Mouse (Mus musculus): ENCODE data around the gene Gpr87. TPM values are rescaled to one million over a fixed set of nuclear protein-coding genes. Genes with fewer than 3 reads are reported as not detected.
"Not testable (repeated sequence)": the region's sequence is repeated elsewhere in the genome, so short reads cannot be mapped to it uniquely, and the experiment has no call there.

Gpr87 gene
- total RNA-seq, 2 experiments from 2014 or later = not detected

- intact Hi-C loops (cut with DNase I) = no loop called here
- DNase-seq = no peak
Observed at GRCm38 (mm10) chr3:59141507-59142305, 53.2 kb downstream of the Gpr87 start.

GRCm38 (mm10) chr3:59140941-59141340 is 54.0 kb downstream of the Gpr87 start:
- intact Hi-C loops (cut with DNase I) = not testable (repeated sequence)

GRCm38 (mm10) chr3:59140115-59140514 is 54.8 kb downstream of the Gpr87 start:
- intact Hi-C loops (cut with DNase I) = no loop called here

More at GRCm38 (mm10) chr3:59140941-59141340, 54.0 kb downstream of the Gpr87 start:
- not testable (repeated sequence) for DNase-seq

GRCm38 (mm10) chr3:59139651-59140051 is 55.3 kb downstream of the Gpr87 start:
- no peak for DNase-seq
- intact Hi-C loops (cut with DNase I) = no loop called here

More at GRCm38 (mm10) chr3:59140115-59140514, 54.8 kb downstream of the Gpr87 start:
- no peak for DNase-seq

GRCm38 (mm10) chr3:59138946-59139468 is 55.9 kb downstream of the Gpr87 start:
- DNase-seq = no peak
- intact Hi-C loops (cut with DNase I) = no loop called here

GRCm38 (mm10) chr3:59135911-59136653 is 58.8 kb downstream of the Gpr87 start:
- no peak for DNase-seq
- intact Hi-C loops (cut with DNase I) = no loop called here

- intact Hi-C loops (cut with DNase I) = no loop called here
- DNase-seq = no peak
Observed at GRCm38 (mm10) chr3:59133189-59133588, 61.7 kb downstream of the Gpr87 start.

- intact Hi-C loops (cut with DNase I) = no loop called here
- no peak for DNase-seq
Observed at GRCm38 (mm10) chr3:59131966-59132365, 62.9 kb downstream of the Gpr87 start.

- no peak for DNase-seq
- intact Hi-C loops (cut with DNase I) = no loop called here
Observed at GRCm38 (mm10) chr3:59131081-59131480, 63.8 kb downstream of the Gpr87 start.

GRCm38 (mm10) chr3:59130431-59130830 is 64.5 kb downstream of the Gpr87 start:
- DNase-seq = no peak
- intact Hi-C loops (cut with DNase I) = no loop called here

- DNase-seq = no peak
- intact Hi-C loops (cut with DNase I) = no loop called here
Observed at GRCm38 (mm10) chr3:59129547-59129946, 65.4 kb downstream of the Gpr87 start.

Other genes starting within 250 kb of the Gpr87 start
- gene Med12l, start 189.3 kb downstream of the Gpr87 start, total RNA-seq (2021) = under 1 TPM; 0.35 to 0.46 TPM
- gene Gpr171, start 93.3 kb downstream of the Gpr87 start, total RNA-seq (2021) = not detected
- gene P2ry14, start 41.5 kb downstream of the Gpr87 start, total RNA-seq (2021) = 1 to 10 TPM; 1.6 to 1.7 TPM
- gene P2ry13, start 15.8 kb upstream of the Gpr87 start, total RNA-seq (2021) = under 1 TPM; 0.23 to 0.30 TPM
- gene P2ry12, start 67.8 kb upstream of the Gpr87 start, total RNA-seq (2021) = 1 to 10 TPM in 1 of 2 experiments, under 1 TPM in 1; 0.69 to 1.1 TPM
- 1 to 10 TPM; 3.0 to 3.5 TPM for gene Igsf10, start 149.3 kb upstream of the Gpr87 start, total RNA-seq (2021)